Mouse (Mus musculus): ENCODE measurements around the gene Prpmp5.
"Not testable (repeated sequence)": the region's sequence is repeated elsewhere in the genome, so short reads cannot be mapped to it uniquely, and the experiment has no call there.

Prpmp5 gene

DNA sequence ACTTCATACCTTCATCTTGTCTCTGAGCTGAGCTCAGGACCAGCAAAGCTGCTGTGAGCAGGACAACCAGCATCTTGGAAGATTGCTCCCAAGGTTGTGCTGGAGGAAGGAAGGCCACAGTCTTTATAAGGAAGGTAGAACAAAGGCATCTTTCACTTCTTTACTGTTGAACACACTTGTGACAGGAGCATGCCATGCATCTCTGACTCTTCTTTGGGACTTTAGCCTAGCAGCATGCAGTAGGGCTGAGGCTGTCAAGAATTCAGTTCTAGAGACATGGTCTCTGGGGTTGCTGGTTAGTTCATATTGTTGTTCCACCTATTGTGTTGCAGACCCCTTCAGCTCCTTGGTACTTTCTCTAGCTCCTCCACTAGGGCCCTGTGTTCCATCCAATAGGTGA, at the start of gene Prpmp5:
TSS of gene Prpmp5 (minus strand) at position 101 of the 400 bp plus-strand sequence.
- DNase-seq: not testable (repeated sequence)

DNA sequence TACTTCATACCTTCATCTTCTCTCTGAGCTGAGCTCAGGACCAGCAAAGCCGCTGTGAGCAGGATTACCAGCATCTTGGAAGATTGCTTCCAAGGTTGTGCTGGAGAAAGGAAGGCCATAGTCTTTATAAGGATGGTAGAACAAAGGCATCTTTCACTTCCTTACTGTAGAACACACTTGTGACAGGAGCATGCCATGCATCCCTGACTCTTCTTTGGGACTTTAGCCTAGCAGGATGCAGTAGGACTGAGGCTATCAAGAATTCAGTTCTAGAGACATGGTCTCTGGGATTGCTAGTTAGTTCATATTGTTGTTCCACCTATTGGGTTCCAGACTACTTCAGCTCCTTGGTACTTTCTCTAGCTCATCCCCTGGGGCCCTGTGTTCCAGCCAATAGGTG, 49.5 kb upstream of the Prpmp5 start, which contains the start of gene Gm8882:
TSS of gene Gm8882 (minus strand) at position 101 of the 400 bp plus-strand sequence.
- DNase-seq: not testable (repeated sequence)

Data from kidney, postnatal 4 days (tissue).